Mouse (Mus musculus) thymus, postnatal 14 days (tissue): Measurements from ENCODE around the gene Gm3047.
"Not testable (repeated sequence)": the region's sequence is repeated elsewhere in the genome, so short reads cannot be mapped to it uniquely, and the experiment has no call there.

Experiments used
- DNase-seq: peaks from one replicate; pipeline ENCODE4 v3.0.0; 2021

Gm3047 gene

GRCm38 (mm10) chr14:4555105-4555504 lies at the start of gene Gm3047:
Gm3047 (plus strand) TSS chr14:4555405.
- DNase-seq: not testable (repeated sequence)
